Mouse (Mus musculus) B cell, adult 67 days (primary cell): ENCODE results near the gene Usp50. TPM values are rescaled to one million over a fixed set of nuclear protein-coding genes. Genes with fewer than 3 reads are reported as not detected.

Experiments used
- total RNA-seq, 2 experiments: library from RNA; stranded (reverse); gene quantifications; 4 replicates each; pipeline ENCODE4 v1.2.4; 2023

Gene Usp50
- 1 to 10 TPM in 1 of 2 experiments, not detected in 1; 1.1 TPM for total RNA-seq

GRCm38 (mm10) chr2:126783370-126783769 lies at the start of gene Usp50:
Gene Usp50 (minus strand): TSS chr2:126783470.

GRCm38 (mm10) chr2:126706759-126707437 lies 76.4 kb downstream of the Usp50 start, which contains the start of gene Usp8:
Gene Usp8 (plus strand): TSS chr2:126707328.

DNA sequence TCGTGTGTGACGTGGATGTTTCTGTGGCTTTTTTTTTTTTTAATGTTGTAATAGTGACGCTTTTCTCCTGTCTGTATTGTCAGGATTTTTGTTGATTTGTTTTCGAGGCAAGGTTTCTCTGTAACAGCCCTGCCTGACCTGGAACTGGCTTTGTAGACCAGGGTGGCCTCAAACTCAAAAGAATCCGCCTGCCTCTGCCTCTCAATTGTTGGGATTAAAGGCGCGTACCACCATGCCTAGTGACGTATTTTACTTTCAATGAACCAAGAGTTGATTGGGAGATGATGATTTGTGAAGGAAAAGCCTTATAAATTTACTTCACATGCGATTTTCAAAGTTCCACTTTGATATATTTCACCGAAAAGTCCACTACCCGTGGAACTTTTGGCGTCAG lies 107.2 kb downstream of the Usp50 start, which contains the start of gene Gabpb1:
Gene Gabpb1, minus strand, starts transcription at position 216 of the 394 bp plus-strand sequence.

Other genes with a start within 250 kb of the Usp50 start
- not detected for gene Slc27a2, start 231.1 kb downstream of the Usp50 start, total RNA-seq
- 1 to 10 TPM in 1 of 2 experiments, under 1 TPM in 1; 0.47 to 1.3 TPM for gene Hdc, start 164.2 kb downstream of the Usp50 start, total RNA-seq
- gene Gabpb1, start 107.1 kb downstream of the Usp50 start, total RNA-seq: 10 to 100 TPM; 39.0 to 49.1 TPM
- gene Usp8, start 76.1 kb downstream of the Usp50 start, total RNA-seq: 10 to 100 TPM; 55.2 to 55.8 TPM
- gene Trpm7, start 92.8 kb upstream of the Usp50 start, total RNA-seq: 10 to 100 TPM; 71.9 to 81.0 TPM
- gene Sppl2a, start 149.8 kb upstream of the Usp50 start, total RNA-seq: 10 to 100 TPM; 55.2 to 60.2 TPM
- gene Ap4e1, start 225.2 kb upstream of the Usp50 start, total RNA-seq: 10 to 100 TPM; 24.1 to 30.2 TPM